Mouse (Mus musculus) retina, adult 2 months (tissue): ENCODE data around the gene Lrrc25.
"Not testable (repeated sequence)": the region's sequence is repeated elsewhere in the genome, so short reads cannot be mapped to it uniquely, and the experiment has no call there.

Experiments
- DNase-seq: peaks from one replicate; pipeline ENCODE4 v3.0.0-alpha.2; 2012; ENCODE audit warnings: low read depth, low spot score

The Lrrc25 gene

DNA sequence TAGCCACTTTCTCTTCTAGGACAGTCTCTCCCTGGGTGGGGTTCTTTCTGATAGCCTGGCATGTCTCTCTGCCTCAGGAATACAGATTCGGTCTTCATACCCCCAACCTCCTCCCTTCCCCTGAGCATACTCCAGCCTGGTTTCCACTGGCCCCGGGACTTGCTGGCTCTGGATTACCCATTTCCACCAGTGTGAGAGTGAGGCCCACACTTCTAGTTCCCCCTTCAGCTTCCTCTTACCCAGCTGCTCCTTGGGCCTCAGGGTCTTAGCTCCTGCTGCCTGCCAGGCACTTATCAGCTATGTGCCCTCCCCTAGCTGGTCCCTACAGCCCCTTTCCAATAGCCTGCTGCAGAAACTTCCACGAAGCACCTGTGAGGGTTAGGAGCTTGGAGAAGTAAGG lies at the start of gene Lrrc25:
TSS of gene Lrrc25 (plus strand) at position 262 of the 400 bp plus-strand sequence.
- DNase-seq, result no peak

DNA sequence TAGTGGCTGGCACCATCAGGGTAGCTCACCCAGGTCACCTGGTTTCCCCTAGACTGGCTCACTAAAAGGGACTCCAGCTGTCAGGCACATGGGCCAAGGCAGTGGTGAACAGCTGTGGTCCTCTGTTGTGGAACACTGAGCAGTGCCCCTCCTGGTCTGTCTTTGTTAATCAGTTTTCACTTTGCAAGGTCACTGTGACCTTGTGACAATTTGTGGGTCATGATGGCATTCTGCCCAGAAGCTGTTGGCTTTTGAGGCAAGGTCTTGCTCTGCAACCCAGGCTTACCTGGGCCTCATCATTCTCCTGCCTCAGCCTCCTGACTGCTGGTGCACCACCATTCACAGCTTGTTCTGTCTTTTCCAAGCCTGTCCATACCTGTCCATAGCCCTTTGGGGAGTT lies 45.6 kb upstream of the Lrrc25 start:
- DNase-seq, result no peak

DNA sequence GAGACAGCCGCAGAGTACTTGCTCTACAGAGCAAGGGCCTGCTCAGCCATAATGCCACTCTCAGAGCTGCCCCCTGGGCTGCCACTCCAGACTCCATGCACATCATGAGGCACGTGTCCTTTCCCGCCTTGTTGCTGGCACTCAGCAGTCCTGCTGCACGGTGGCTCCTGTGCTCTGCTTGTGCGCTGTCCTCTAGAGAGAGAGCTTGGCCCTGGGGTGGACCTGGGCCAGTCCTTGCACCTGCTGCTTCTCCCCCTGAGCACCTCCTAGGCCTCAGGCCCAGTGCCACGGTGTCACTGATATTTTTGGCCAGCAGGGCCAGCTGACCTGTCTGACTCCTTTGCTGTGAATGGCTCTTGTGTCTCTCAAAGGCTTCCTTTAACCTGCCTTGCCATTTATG lies 45.0 kb upstream of the Lrrc25 start:
- no peak for DNase-seq

DNA sequence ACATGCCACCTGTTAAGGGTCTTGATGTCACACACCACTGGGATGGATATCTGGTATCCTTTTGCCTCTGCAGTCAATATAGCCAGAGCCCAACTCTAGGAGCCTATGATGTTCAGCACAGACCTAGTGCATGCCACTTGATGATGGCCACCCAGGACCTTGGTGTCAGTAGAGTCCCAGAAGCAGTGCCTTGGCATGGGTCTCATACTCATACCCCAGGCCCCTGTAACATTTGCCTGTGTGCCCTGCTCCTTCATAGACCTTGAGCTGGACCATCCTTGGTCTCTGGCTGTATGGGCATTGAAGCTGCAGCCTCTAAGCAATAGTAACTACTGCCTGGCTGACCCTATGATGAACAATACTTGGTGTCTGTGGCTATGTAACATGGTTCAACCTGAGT lies 41.7 kb upstream of the Lrrc25 start:
- no peak for DNase-seq

DNA sequence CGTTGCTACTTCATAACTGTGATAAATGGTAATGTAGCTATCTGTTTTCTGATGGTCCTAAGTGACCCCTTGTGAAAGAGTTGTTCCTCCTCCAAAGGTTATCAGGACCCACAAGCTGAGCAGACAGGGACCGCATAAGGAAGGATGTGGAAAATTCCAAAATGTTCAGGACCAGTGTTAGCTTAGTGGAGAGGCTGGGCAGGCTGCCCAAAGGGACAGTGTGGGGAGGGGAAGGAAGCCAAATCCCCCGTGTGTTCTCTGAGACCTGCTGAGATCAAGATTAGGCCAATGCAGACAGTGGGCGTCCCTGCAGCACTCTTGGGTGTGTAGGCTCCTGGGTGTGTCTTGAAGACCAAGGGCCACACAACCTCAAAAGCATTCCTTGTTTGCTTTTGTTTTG lies 41.0 kb upstream of the Lrrc25 start:
- DNase-seq, result no peak

DNA sequence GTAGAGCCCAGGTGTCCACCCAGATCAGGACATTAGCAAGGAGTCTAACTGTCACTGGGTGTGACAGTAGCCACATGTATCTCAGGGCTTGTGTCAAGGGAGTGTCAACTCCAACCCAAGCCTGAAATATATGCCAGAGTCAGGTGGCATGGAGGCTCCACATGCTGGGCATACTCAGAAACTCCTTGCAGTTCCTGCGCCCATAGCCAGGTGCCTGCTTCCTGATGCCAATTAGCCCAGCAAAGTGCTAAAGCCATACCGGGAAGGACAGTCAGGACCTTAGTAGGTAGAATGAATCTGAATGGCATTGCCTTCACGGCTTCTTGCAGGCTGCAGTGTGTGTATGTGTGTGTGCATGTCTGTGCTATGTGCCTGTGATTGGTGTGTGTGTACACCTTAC lies 38.7 kb upstream of the Lrrc25 start:
- no peak for DNase-seq

DNA sequence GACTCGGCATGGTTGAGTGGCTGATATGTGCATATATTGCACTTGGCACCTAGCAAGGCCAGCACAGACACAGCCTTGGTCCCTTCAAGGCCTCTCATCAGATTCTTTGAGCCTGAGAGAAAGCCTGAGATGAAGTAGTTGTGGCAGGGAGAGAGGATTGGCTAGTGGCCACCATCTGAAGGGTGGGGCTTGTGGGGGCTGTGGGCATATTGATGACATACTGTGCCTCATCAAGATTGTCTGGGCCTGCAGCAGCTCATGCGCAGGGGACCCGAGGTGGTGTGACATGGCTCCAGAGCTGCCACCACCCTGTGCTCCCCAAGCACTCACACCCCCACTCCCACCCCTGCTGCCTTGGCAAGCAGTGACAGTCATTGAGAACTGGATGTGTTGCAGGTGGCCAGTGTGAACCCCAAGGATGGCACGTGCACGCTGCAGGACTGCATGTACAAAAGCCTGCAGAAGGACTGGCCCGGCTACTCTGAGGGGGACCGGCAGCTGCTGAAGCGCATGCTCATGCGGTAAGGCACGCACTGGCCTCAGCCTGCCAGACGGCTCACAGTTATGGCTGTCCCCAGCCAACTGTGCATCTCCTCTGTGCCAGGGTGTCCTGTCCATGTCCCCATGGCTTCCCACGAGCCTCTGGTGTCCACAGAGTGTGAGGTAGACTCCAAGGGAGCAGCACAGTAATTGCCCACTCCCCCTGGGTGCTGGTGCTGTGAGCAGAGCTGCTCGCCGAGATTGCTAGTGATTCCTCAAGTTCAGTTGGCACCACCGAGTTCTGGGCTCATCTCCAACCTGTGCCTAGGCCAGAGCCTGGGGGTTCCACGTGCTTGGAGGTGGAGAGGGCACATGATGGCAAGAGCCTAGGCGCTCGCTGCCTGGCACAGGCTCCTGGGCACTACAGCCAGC lies 32.2 kb upstream of the Lrrc25 start:
- DNase-seq, result no peak

DNA sequence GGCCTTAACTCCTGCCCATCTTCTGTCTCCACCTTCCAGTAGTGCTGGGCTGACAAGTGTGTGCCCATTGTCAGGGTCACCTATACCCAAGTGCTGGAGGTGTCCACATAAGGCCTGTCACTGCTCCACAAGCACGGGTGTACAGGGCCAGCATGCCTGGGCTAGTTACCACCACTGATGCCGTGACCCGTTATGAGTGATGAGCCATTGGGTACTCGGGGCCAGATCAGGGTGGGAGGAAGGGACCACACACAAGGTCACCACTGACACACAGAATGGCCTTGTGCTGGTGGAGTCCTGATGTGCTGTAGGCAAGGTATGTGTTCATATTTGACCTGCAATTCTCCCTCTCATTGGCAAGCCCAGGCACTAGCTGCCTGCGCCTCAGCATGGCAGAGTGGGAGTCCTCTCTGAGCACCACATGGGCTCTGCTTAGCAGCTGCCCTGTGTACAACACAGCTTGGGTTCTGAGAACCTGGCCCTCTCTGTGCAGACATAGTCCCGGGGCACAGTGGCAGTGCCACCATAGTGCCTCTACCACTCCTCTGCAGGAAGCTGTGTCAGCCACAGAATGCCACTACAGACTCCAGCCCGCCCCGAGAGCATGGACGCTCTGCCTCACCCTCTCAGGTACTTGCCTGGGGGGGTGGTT lies 31.2 kb upstream of the Lrrc25 start:
- DNase-seq, result no peak

DNA sequence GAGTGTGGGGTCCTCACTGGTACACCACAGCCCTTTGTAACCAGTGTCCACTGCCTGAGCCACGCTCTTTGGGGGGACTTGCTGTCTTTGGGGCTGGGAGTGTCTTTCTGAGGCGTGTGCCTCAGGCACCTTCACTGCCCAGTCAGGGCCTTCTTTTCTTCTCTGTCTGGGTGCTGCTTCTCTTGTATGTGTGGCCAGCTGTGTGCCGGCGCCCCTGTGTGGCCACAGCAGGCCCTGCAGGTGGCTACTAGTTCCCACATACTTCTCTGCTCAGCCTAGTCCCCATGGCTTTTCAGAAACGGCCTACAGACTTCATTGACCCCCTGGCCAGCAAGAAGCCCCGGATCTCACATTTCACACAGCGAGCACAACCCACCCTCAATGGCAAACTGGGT lies 30.7 kb upstream of the Lrrc25 start:
- DNase-seq, result no peak

DNA sequence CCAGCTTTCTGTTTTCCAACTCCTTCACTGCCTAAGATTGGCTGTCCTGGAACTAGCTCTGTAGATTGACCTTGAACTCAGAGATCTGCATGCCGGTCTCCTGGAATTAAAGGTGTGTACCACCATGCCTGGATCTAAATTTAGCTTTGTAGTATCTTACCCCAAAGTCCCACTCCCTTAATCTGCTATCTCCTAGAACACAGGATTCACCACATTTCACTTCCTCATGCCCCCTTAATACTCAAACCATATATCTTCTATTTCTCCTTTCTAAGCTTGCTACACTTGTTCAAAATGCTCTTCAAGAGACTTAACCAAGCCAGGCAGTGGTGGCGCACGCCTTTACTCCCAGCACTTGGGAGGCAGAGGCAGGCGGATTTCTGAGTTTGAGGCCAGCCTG lies 28.0 kb upstream of the Lrrc25 start:
- not testable (repeated sequence) for DNase-seq

DNA sequence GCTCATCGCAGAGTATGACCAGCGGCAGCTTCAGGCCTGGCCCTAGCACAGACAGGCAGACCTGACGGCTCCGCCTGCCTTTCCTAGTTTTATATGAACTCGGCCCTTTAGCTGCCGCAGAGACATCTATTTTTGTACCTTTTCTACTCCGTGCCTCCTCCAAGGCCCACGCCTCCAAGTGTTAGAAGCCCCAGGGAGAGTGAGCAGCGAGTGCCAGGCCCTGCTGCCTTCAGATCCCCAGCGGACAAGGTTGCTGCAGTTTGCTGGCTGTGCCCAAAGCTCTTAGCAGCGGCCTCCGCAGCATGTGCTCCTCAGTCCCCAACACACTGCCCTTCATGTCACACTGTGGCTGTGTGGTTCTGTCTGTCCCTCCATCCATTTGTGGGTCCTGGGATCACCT lies 24.4 kb upstream of the Lrrc25 start:
- DNase-seq, result no peak

DNA sequence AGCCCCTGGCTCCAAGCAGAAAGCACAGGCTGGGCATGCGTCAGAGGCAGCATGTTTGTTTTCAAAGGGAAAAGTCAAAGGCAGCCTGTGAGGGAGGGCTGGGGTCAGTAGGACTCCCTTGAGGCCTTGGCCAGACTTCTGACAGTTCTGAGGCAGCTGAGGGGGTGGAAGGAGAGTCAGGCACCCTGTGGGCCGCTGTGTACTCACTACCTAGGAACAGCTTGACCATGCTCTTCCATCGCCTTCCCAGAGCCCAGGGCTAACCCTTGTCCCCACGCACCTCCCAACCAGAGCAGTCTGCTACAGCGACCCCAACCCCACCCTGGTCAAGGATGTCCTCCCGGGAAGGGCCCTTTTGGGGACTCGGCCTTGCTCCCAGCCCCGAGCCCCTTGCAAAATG lies 22.8 kb upstream of the Lrrc25 start:
- no peak for DNase-seq

DNA sequence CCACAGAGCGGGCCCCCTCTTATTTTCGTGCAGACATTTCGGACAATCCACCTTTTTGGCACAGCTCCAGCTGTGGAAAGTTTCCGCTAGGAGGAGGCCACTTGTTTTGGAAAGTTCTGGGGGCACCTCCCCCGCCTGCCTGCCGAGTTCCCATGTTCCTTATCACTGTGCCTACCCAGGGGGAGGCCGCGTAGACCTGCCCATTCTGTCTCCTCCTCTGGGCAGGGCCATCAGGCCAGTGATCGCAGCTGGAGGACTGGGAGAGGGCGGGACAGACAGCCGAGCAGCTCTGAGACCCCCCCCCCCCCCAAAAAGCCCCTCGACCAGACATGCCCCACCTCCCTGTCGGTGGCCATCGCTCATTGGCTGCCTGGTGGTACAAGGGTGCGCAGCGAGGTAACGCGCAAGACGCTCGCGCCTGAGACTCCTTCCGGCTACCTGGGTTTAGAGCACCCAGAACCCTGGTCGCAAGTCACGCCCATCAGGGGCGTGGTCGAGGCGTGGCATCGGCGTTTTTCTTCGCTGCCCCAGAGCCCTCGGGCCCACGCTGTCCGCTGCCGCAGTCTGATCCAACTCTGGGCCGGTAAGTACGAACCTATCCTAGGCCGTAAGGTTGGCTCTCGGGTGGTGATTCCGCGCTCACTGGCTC lies 21.9 kb upstream of the Lrrc25 start, which contains the start of gene Isyna1:
TSS of gene Isyna1 (plus strand) at position 413 of the 649 bp plus-strand sequence.
- DNase-seq, result peak; percentile 63

DNA sequence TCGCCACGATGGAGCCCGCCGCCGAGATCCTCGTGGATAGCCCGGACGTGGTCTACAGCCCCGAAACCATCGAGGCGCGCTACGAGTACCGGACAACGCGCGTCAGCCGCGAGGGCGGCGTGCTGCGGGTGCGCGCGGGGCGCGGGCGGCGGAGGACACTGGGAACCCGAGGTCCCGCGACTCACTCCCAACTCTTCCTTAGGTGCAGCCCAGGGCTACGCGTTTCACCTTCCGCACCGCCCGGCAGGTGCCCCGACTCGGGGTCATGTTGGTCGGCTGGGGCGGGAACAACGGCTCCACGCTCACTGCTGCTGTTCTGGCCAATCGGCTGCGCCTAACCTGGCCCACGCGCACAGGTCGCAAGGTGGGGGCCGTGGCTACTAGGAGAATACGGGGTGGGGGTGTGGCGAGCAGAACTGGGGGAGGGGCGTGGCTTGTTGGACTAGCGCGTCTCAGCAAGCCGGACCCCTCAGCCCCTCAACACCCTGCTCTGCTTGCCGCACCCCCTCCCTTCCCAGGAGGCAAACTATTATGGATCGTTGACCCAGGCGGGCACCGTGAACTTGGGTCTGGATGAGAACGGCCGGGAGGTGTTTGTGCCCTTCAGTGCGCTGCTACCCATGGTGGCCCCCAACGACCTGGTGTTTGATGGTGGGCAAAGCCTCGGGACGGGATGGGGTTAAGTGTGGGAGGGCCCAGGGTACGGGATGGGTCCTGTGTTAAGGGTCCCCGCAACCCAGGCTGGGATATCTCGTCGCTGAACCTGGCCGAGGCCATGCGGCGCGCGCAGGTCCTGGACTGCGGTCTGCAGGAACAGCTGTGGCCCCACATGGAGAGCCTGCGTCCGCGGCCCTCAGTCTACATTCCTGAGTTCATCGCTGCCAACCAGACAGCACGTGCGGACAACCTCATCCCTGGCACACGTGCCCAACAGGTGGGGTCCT lies 21.1 kb upstream of the Lrrc25 start:
- DNase-seq, result no peak

DNA sequence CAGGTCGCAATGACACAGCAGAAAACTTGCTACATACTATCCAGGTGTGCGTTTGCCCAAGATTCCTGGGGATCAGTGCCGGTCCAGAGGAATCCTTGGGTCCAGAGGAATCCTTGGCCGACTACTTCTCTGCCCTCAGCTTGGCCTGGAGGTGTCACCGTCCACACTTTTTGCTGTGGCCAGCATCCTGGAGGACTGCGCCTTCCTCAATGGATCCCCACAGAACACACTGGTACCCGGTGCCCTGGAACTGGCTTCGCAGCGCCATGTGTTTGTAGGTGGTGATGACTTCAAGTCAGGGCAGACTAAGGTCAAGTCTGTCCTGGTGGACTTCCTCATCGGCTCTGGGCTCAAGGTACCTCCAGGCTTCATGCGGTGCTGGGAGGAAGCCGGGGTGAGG lies 20.1 kb upstream of the Lrrc25 start:
- DNase-seq, result no peak

DNA sequence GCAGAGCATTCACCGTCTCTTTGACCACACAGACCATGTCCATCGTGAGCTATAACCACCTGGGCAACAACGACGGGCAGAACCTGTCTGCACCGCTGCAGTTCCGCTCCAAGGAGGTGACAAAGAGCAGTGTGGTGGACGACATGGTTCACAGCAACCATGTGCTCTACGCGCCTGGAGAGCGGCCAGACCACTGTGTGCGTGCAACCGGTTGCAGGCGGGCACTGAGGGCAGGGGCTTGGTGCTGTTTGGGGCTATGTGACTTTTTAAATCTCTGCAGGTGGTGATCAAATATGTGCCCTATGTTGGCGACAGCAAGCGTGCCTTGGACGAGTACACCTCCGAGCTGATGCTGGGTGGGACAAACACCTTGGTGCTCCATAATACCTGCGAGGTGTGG lies 19.7 kb upstream of the Lrrc25 start:
- no peak for DNase-seq

DNA sequence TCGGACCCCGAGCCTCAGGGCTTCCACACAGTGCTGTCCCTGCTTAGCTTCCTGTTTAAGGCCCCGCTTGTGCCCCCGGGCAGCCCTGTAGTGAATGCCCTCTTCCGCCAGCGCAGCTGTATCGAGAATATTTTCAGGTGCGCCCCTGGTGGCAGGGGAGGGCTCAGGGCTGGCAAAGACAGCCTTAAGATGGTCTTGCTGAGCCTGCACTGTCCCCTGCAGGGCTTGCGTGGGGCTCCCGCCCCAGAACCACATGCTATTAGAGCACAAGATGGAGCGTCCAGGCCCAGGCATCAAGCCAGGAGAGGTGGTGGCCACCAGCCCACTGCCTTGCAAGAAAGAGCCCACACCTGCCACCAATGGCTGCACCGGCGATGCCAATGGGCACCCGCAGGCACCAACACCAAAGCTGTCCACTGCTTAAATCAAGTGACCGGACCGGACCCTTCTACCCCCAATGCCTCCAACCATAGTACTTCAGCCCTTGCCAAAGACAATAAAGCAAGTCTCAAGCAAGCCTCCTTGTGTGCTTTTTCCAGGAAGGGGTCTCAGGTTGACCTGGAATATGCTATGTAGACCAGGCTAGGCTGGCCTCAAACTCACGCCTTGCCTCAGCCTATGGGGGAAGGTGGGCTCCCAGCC lies 19.1 kb upstream of the Lrrc25 start:
- no peak for DNase-seq

DNA sequence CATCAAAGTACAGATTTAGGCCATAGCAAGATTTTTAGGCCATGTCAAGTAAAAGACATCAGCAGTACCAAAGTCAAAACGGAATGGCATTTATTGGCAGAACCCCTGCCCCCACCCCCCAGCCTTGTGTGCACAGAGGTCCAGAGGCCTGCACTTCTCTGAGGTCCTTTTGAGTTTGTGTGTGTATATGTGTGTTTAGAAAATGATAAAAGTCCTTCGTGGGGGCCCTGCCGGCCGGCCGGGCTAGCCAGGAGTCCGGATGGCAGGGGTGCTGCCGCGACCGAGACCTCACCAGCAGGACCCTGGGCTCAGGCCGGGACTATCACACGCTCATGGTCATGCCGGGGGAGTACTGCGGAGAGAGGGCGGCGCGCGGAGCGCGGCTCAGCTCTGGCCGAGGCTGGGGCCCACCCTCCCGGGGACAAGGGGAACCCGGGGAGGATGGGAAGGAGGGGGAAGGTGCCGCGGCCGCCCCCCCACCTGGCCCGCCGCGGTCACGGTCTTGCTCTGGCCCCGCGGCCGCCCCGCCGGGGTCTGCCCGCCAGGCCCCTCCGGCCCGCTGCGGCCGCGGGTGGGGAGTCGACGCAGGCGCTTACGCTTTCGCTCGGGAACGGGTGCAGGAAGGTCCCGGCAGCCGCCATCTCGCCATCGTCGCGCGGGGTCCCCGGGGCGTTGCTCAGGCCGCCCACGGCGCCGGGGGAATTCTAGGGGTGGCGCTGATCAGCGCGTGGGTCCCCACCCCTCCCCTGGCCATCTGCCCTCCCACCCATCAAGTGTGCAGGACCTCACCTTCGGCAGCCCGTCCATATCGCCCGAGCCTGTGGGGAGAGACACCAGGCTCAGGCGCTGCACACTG lies 18.3 kb upstream of the Lrrc25 start:
- DNase-seq, result no peak

DNA sequence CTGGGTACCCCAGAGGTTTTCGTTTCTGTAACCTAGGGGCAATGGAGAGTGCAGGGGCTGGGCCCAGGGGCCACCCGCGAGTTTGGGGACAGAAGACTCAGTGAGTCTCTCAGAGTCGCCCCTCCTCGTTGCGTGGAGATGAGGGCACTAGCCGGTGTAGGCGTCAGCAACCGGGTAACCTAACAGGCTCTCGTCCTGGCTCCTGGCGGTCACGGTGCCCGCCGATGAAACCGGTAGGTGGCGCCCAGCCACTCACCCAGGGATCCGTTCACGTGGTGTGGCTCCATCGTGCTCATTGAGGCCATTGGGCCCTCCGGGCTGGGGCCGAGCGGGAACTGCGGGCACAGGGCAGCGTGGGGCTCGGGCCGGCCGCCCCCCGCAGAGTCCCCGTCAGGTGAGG lies 17.7 kb upstream of the Lrrc25 start:
- no peak for DNase-seq

DNA sequence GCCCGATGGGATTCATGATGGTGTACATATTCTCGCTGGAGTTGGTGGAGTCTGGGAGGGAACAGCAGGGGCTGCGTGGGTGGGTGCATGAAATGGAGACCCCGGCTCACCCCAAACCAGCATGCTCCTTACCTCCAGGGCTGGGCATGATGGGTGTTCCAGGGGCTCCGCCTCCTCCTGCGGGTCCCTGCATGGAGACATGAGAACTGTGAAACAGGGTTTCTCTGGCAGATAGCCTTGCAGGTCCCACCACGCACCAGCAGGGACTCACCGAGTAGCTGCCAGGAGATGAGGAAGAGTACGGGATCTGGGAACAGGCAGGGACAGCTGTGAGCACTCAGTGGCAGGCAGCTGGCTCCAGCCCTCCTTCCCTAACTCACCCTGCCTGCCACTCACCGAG lies 17.2 kb upstream of the Lrrc25 start:
- DNase-seq, result no peak
